Mouse (Mus musculus) ES-E14 (cell line): ENCODE data around the gene Mark1. TPM values are rescaled to one million over a fixed set of nuclear protein-coding genes. Genes with fewer than 3 reads are reported as not detected.

Experiments used
- DNase-seq: peaks from one replicate; pipeline ENCODE4 v3.0.0-alpha.2; 2013; ENCODE audit warnings: low read depth, low spot score
- H3K27ac ChIP-seq: 2 replicates; pipeline ENCODE4 v1.5.1; 2012; ENCODE audit warnings: low read depth, mild to moderate bottlenecking, low read length, moderate library complexity, mixed read lengths; ENCODE audit not compliant: poor library complexity, insufficient read depth, severe bottlenecking
- H3K36me3 ChIP-seq: 2 replicates; pipeline ENCODE4 v1.6.1; 2012; ENCODE audit warnings: mild to moderate bottlenecking, low read length, moderate library complexity, mixed read lengths; ENCODE audit not compliant: control insufficient read depth, poor library complexity, insufficient read depth, severe bottlenecking
- H3K4me1 ChIP-seq, 2 experiments: fragments of 150-350 bp in 1 of 2; sonication (generic) in 1 of 2; 2 replicates each; pipeline ENCODE4 v1.6.1; 2012; ENCODE audit warnings: low read length in 2 of 2, mild to moderate bottlenecking in 1 of 2, mixed read lengths in 1 of 2; ENCODE audit not compliant: control insufficient read depth in 2 of 2, insufficient read depth in 2 of 2, poor library complexity in 1 of 2
- H3K4me3 ChIP-seq, 2 experiments: fragments of 150-350 bp in 1 of 2; sonication (generic) in 1 of 2; 2 replicates each; pipeline ENCODE4 v1.5.1; 2012; ENCODE audit warnings: low read length in 2 of 2, low read depth in 1 of 2, mild to moderate bottlenecking in 1 of 2, mixed read lengths in 1 of 2; ENCODE audit not compliant: insufficient read depth in 1 of 2, poor library complexity in 1 of 2, severe bottlenecking in 1 of 2
- H3K9ac ChIP-seq: 2 replicates; pipeline ENCODE4 v1.6.1; 2012; ENCODE audit warnings: low read depth, mild to moderate bottlenecking, low read length, mixed read lengths; ENCODE audit not compliant: poor library complexity, insufficient read depth, severe bottlenecking
- H3K9me3 ChIP-seq: fragments of 150-350 bp; sonication (generic); 2 replicates; pipeline ENCODE4 v1.6.1; 2012; ENCODE audit warnings: low read depth, mild to moderate bottlenecking, low read length; ENCODE audit not compliant: control insufficient read depth, insufficient read depth
- CHD2 ChIP-seq: IDR thresholded peaks from 2 replicates; pipeline ENCODE4 v1.6.1; 2014; ENCODE audit warnings: mild to moderate bottlenecking, low read depth, low read length, inconsistent platforms
- HCFC1 ChIP-seq: IDR thresholded peaks from 2 replicates; pipeline ENCODE4 v1.6.1; 2012; ENCODE audit warnings: low read length, inconsistent platforms, borderline replicate concordance; ENCODE audit not compliant: insufficient read depth
- MAFK ChIP-seq: IDR thresholded peaks from 2 replicates; pipeline ENCODE4 v1.6.1; 2014; ENCODE audit warnings: mild to moderate bottlenecking, low read depth, low read length, inconsistent platforms; ENCODE audit not compliant: insufficient read depth
- ZC3H11A ChIP-seq: IDR thresholded peaks from 2 replicates; pipeline ENCODE4 v1.6.1; 2012; ENCODE audit warnings: low read depth, mild to moderate bottlenecking, inconsistent platforms, low read length, borderline replicate concordance
- ZNF384 ChIP-seq: IDR thresholded peaks from 2 replicates; pipeline ENCODE4 v1.6.1; 2012; ENCODE audit warnings: low read depth, low read length, inconsistent platforms
- in situ Hi-C, 2 experiments: fragments of 600-800 bp; cut with MboI; formaldehyde crosslinking; loops; one replicate each; pipeline ENCODE4 v1.15.1; 2025; ENCODE audit warnings: low sequenced_read_pairs in 2 of 2, inconsistent platforms in 1 of 2; ENCODE audit not compliant: unreplicated experiment in 2 of 2
- total RNA-seq: library from RNA; depleted of rRNA; stranded (reverse); fragments of 300-350 nt; gene quantifications from 2 replicates; pipeline ENCODE4 v1.2.3, GENCODE M21; 2012

Mark1 gene
- total RNA-seq, 1 experiment = 3.6 TPM

DNA sequence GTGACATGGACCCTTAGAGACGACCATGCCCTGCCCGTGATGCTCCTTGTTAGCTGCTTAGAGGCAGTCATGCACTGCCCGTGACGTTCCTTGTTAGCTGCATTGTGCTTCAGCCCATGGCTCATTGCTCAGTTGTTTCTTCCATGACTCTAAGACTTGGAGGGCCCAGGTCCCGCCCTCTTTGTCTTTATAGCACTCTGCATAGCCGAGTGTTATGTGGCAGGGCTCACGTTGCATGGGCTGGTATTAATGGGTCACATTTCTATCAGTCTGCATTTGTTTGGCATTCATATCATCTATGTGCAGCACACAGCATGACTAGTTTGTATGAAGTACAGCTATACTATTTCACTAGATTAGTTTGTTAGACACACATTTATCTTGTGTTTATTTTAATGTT lies 95.7 kb downstream of the Mark1 start:
- Histone ChIP-seq H3K4me3 (no peak overlapping the region), H3K27ac (no peak overlapping the region), H3K9me3 (no peaks in the 10 kb centered on the region), H3K4me1 (no peaks in the 10 kb centered on the region), H3K9ac (no peak overlapping the region), H3K36me3 (no peaks in the 10 kb centered on the region; the same call in 1 of the 2 replicates)
- TF ChIP-seq HCFC1 (no peak), ZNF384 (no peak), ZC3H11A (no peak), MAFK (no peak), CHD2 (no peak)
- DNase-seq = no peak
- in situ Hi-C loops = no loop called here

DNA sequence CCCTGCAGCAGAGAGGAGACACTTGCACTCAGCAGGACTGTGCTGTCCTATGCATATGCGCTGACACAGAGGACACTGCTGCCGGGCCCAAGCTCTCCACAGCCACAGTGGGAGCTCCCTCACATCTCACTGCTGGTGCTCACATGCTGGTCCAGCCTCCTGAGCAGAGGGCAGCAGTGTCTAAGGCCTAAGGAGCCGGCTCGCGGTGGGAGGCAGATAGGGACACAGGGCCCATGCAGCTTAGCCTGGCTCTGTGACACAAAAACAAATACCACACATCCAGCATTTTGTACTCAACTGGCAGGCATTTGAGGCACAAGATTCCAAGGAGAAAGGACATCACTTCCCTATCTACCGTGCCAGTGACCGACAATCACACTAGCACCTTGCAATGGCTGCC lies 96.5 kb downstream of the Mark1 start:
- Histone ChIP-seq H3K4me1 (no peaks in the 10 kb centered on the region), H3K27ac (no peak overlapping the region; the same call in 1 of the 2 replicates), H3K9me3 (no peaks in the 10 kb centered on the region), H3K36me3 (no peaks in the 10 kb centered on the region; the same call in 1 of the 2 replicates), H3K9ac (no peak overlapping the region), H3K4me3 (no peak overlapping the region)
- TF ChIP-seq CHD2 (no peak), ZC3H11A (no peak), MAFK (no peak), ZNF384 (no peak), HCFC1 (no peak)
- in situ Hi-C loops = no loop called here
- no peak for DNase-seq

DNA sequence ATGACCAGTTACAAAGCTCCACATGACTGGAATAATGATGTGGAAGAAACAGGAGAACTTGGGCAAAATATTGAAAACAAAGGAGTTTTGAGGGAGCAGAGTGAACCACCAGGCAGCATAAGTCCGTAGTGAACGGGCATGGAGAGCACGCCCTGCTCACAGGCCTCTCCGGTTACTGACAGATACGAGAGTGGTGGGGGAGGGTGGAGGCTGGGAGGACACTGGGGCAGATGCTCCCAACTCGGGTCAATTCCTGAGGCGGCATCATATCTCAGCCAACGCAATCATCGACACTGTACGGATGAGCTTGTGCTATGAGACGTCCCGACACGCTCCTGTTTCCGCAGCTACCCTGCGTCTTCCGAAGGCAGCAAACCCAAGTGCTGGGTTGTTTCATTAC lies 102.0 kb downstream of the Mark1 start:
- no peaks in the 10 kb centered on the region; a peak in 1 of 4 replicates for H3K4me1 ChIP-seq
- 0 out of 2 replicates have a peak overlapping the region, but pooled peaks have one; percentile 1 for H3K9ac ChIP-seq
- in situ Hi-C loops = no loop called here
- TF ChIP-seq MAFK = no peak
- no peak for TF ChIP-seq CHD2
- no peak for TF ChIP-seq ZNF384
- no peak for TF ChIP-seq ZC3H11A
- no peak for TF ChIP-seq HCFC1
- no peak overlapping the region; a peak in 1 of 4 replicates for H3K4me3 ChIP-seq
- H3K36me3 ChIP-seq = no peaks in the 10 kb centered on the region
- no peaks in the 10 kb centered on the region for H3K9me3 ChIP-seq
- H3K27ac ChIP-seq = no peak overlapping the region
- DNase-seq = no peak

DNA sequence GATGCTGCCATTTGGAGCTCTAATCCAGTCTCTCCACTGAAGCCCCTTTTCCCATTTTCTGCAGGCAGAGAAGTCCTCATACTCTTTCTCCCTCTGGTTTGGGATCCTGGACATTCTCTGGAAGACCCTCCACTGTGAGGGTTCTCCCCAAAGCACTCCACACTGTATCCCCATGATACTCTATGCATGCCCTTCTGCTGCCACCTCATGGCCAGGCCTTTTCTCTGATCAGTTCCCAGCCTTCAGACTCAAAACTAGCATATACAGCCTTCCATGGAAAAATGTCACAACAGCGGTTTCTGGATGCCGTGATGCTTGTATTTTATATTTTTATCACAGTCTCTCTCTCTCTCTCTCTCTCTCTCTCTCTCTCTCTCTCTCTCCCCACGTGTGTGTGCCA lies 107.4 kb downstream of the Mark1 start:
- Histone ChIP-seq H3K36me3 (no peaks in the 10 kb centered on the region), H3K4me1 (no peaks in the 10 kb centered on the region), H3K4me3 (no peak overlapping the region), H3K27ac (no peak overlapping the region), H3K9me3 (no peaks in the 10 kb centered on the region), H3K9ac (no peak overlapping the region)
- in situ Hi-C loops = no loop called here
- TF ChIP-seq MAFK = no peak
- TF ChIP-seq CHD2 = no peak
- no peak for TF ChIP-seq ZC3H11A
- no peak for TF ChIP-seq ZNF384
- TF ChIP-seq HCFC1 = no peak
- no peak for DNase-seq

DNA sequence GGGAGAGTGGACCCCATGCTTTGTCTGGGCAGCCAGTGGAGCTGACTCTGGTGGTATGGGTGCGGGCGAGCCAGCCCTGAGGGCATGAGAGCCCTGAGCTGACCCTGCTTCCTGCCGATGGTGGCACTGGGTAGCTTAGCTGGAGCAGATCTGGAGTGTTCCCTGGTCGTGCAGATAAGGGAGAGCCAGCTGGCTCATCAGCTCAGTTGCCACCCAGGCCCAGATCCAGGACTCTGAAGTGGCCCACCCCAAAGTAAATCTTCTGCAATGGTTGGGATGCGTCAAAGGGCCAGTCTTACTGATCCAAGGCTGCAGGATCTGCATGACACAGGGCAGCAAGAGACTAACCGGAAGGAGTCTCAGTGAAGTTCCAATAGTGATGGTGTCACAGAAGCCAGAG lies 109.9 kb downstream of the Mark1 start:
- H3K36me3 ChIP-seq = no peaks in the 10 kb centered on the region
- no peak overlapping the region for H3K9ac ChIP-seq
- in situ Hi-C loops = no loop called here
- H3K4me1 ChIP-seq = no peaks in the 10 kb centered on the region
- DNase-seq = no peak
- no peak for TF ChIP-seq HCFC1
- no peak for TF ChIP-seq CHD2
- TF ChIP-seq ZC3H11A = no peak
- no peak for TF ChIP-seq MAFK
- TF ChIP-seq ZNF384 = no peak
- no peaks in the 10 kb centered on the region for H3K9me3 ChIP-seq
- H3K27ac ChIP-seq = no peak overlapping the region
- no peak overlapping the region for H3K4me3 ChIP-seq
